In genomic region chr2:38349447-38350350, GRCm38 (mm10) we compare ENCODE assay signal across 10 mouse cellular contexts. TPM values are rescaled to one million over a fixed set of nuclear protein-coding genes. Genes with fewer than 3 reads are reported as not detected.
DNase-seq lines count a peak whose midpoint lies in the region; ATAC-seq lines count a peak whose summit lies in the region.
"Had no signal": no experiment of that assay in that cellular context is flagged by ENCODE, and none has a peak within 500 bp of the region (broad histone marks: within the 10 kb centered on the region; RNA-seq: fewer than 3 reads in every experiment).

No protein-coding gene starts in this region.

- no peak overlapping the region for H3K9ac ChIP-seq in liver, embryonic 11.5 days (ENCODE audit: low read depth, low read length)
- H3K9ac ChIP-seq in forebrain, embryonic 11.5 days (ENCODE audit: low read length): peak overlapping the region; percentile 99
- H3K9ac ChIP-seq in intestine, embryonic 14.5 days (ENCODE audit: low read length): no peak overlapping the region
- no peak overlapping the region for H3K9ac ChIP-seq in neural tube, embryonic 13.5 days

- peaks cover 100% of the 10 kb centered on the region for H3K27me3 ChIP-seq in liver, embryonic 11.5 days (replicated peaks; ENCODE audit: control insufficient read depth, insufficient read depth, low read length)
- peaks cover 28% of the 10 kb centered on the region for H3K27me3 ChIP-seq in forebrain, embryonic 11.5 days (ENCODE audit: control insufficient read depth, insufficient read depth, low read length)
- H3K27me3 ChIP-seq in intestine, embryonic 14.5 days (replicated peaks; ENCODE audit: control insufficient read depth, insufficient read depth, low read length): peaks cover 100% of the 10 kb centered on the region
- peaks cover 100% of the 10 kb centered on the region for H3K27me3 ChIP-seq in neural tube, embryonic 13.5 days

- WGBS in liver, embryonic 11.5 days: 8% methylated on average over 12 of the region's 12 CpGs
- WGBS in forebrain, embryonic 11.5 days: 10% methylated on average over 12 of the region's 12 CpGs
- WGBS in intestine, embryonic 14.5 days: 6% methylated on average over 12 of the region's 12 CpGs
- 4% methylated on average over 12 of the region's 12 CpGs for WGBS in neural tube, embryonic 13.5 days

- H3K27ac ChIP-seq in liver, embryonic 11.5 days (ENCODE audit: low read depth, low read length): no peak overlapping the region
- peak overlapping the region; percentile 97 for H3K27ac ChIP-seq in forebrain, embryonic 11.5 days (ENCODE audit: low read depth, low read length)
- no peak overlapping the region for H3K27ac ChIP-seq in intestine, embryonic 14.5 days (ENCODE audit: low read depth)
- no peak overlapping the region for H3K27ac ChIP-seq in neural tube, embryonic 13.5 days (replicated peaks)

- H3K36me3 ChIP-seq in liver, embryonic 11.5 days (ENCODE audit: control insufficient read depth, insufficient read depth, low read length): no peaks in the 10 kb centered on the region
- H3K36me3 ChIP-seq in forebrain, embryonic 11.5 days (ENCODE audit: control insufficient read depth, insufficient read depth, low read length): peaks cover 4% of the 10 kb centered on the region; the same call in 1 of the 2 replicates
- H3K36me3 ChIP-seq in intestine, embryonic 14.5 days (ENCODE audit: control insufficient read depth, insufficient read depth, low read length): no peaks in the 10 kb centered on the region
- H3K36me3 ChIP-seq in neural tube, embryonic 13.5 days: no peaks in the 10 kb centered on the region

- DNase-seq in liver, embryonic 11.5 days (ENCODE audit: low spot score): no peak
- DNase-seq in liver (no peak), adipocyte (ENCODE audit: low spot score) (no peak)
- DNase-seq in forebrain, embryonic 11.5 days (ENCODE audit: low spot score): peak; percentile 62
- no peak for DNase-seq in intestine, embryonic 14.5 days (ENCODE audit: low spot score)
- no peak for DNase-seq in layer of hippocampus, adult 11-12 months (ENCODE audit: low spot score)
- DNase-seq in urinary bladder, postnatal 14 days (ENCODE audit: low spot score): no peak
- DNase-seq: lung, adult 18-20 months; right cerebral cortex, postnatal 25 days had no signal

- no peak for ATAC-seq in liver, embryonic 11.5 days (replicated peaks; ENCODE audit: low FRiP score)
- no peak for ATAC-seq in forebrain, embryonic 11.5 days (replicated peaks; ENCODE audit: low FRiP score)
- ATAC-seq in intestine, embryonic 14.5 days (replicated peaks; ENCODE audit: low FRiP score, low TSS enrichment, low read depth): no peak
- no peak for ATAC-seq in neural tube, embryonic 13.5 days (ENCODE audit: low read depth)

- no peak overlapping the region; the same call in 1 of the 2 replicates for H3K4me3 ChIP-seq in liver, embryonic 11.5 days (ENCODE audit: low read depth, low read length)
- H3K4me3 ChIP-seq in forebrain, embryonic 11.5 days (ENCODE audit: low read depth, low read length): peak overlapping the region; percentile 93
- no peak overlapping the region for H3K4me3 ChIP-seq in intestine, embryonic 14.5 days (ENCODE audit: low read depth, low read length)
- no peak overlapping the region for H3K4me3 ChIP-seq in neural tube, embryonic 13.5 days

- peak overlapping the region; percentile 62 for H3K4me2 ChIP-seq in liver, embryonic 11.5 days
- H3K4me2 ChIP-seq in forebrain, embryonic 11.5 days (ENCODE audit: low read depth, low read length, severe bottlenecking): peak overlapping the region; percentile 85
- peak overlapping the region; percentile 57; the same call in 1 of the 2 replicates for H3K4me2 ChIP-seq in intestine, embryonic 14.5 days (ENCODE audit: low read length)
- peak overlapping the region; percentile 59 for H3K4me2 ChIP-seq in neural tube, embryonic 13.5 days

- peaks cover 5% of the 10 kb centered on the region for H3K4me1 ChIP-seq in liver, embryonic 11.5 days (replicated peaks; ENCODE audit: control insufficient read depth, insufficient read depth, low read length)
- H3K4me1 ChIP-seq in forebrain, embryonic 11.5 days (replicated peaks; ENCODE audit: control insufficient read depth, insufficient read depth, low read length): peaks cover 22% of the 10 kb centered on the region
- H3K4me1 ChIP-seq in intestine, embryonic 14.5 days (replicated peaks; ENCODE audit: control insufficient read depth, insufficient read depth, low read length): peaks cover 18% of the 10 kb centered on the region
- H3K4me1 ChIP-seq in neural tube, embryonic 13.5 days (replicated peaks): peaks cover 48% of the 10 kb centered on the region

- no peaks in the 10 kb centered on the region for H3K9me3 ChIP-seq in liver, embryonic 11.5 days (ENCODE audit: control insufficient read depth, low read length)
- H3K9me3 ChIP-seq in forebrain, embryonic 11.5 days (ENCODE audit: control insufficient read depth, low read length): no peaks in the 10 kb centered on the region
- no peaks in the 10 kb centered on the region for H3K9me3 ChIP-seq in intestine, embryonic 14.5 days (ENCODE audit: control insufficient read depth, low read length)
- no peaks in the 10 kb centered on the region for H3K9me3 ChIP-seq in neural tube, embryonic 13.5 days

RNA-seq across cellular contexts. Expression of gene Lhx2, which starts 10.6 kb away (rescaled TPM):
- polyA plus RNA-seq in liver, embryonic 11.5 days (2014; fragmentation: Nextera tagmentation; extraction: Ambion mirVana): 10.5 and 11.0 TPM in 2 replicates
- 175 and 195 TPM in 2 replicates for polyA plus RNA-seq in forebrain, embryonic 11.5 days (2014; fragmentation: Nextera tagmentation; extraction: Ambion mirVana)
- 0.19 TPM in 1 of 2 replicates, not detected in the other for polyA plus RNA-seq in intestine, embryonic 14.5 days (2014; fragmentation: Nextera tagmentation; extraction: Ambion mirVana)
- polyA plus RNA-seq in neural tube, embryonic 13.5 days (2015; fragmentation: Nextera tagmentation; extraction: Ambion mirVana): 3.7 and 4.3 TPM in 2 replicates

Comparison
In these comparisons a context has a peak if more than half of its experiments do, and no peak if none do; other contexts are left out.
1. RNA of gene Lhx2, which starts 10.6 kb away (polyA plus RNA-seq): 175 to 195 TPM in forebrain, embryonic 11.5 days; 10.5 to 11.0 TPM in liver, embryonic 11.5 days, 3.7 to 4.3 TPM in neural tube, embryonic 13.5 days and 0.19 TPM in intestine, embryonic 14.5 days; every median in the first group is over 10 times any median in the second.
2. Peak in every context shown above with its lines, with median percentiles within 50 percentile points of each other: H3K4me2 ChIP-seq.